Mouse (Mus musculus) adipocyte (in vitro differentiated cells): ENCODE measurements at regions not wholly inside any gene's neighbourhood (a gene's known extent, or its start where the extent isn't known, plus 50 kb on each side); places are given as distances from the start of the nearest gene placed in this dataset.

Experiments
- DNase-seq: peaks from one replicate; pipeline ENCODE4 v3.0.0-alpha.2; 2016; ENCODE audit warnings: low spot score

- peak; percentile 93 for DNase-seq
Measured at GRCm38 (mm10) chr6:84385696-84386095, 208.0 kb downstream of the Cyp26b1 start.

- DNase-seq, result no peak
Measured at GRCm38 (mm10) chr6:84383718-84384117, 210.0 kb downstream of the Cyp26b1 start.

- no peak for DNase-seq
Measured at GRCm38 (mm10) chr6:84383141-84383540, 210.6 kb downstream of the Cyp26b1 start.

GRCm38 (mm10) chr6:84381571-84381970 is 212.1 kb downstream of the Cyp26b1 start:
- DNase-seq, result no peak

- no peak for DNase-seq
Measured at GRCm38 (mm10) chr6:84376666-84377065, 217.0 kb downstream of the Cyp26b1 start.

GRCm38 (mm10) chr6:84375498-84375897 is 218.2 kb downstream of the Cyp26b1 start:
- peak; percentile 39 for DNase-seq

GRCm38 (mm10) chr6:84366365-84366764 is 227.3 kb downstream of the Cyp26b1 start:
- DNase-seq, result no peak

- no peak for DNase-seq
Measured at GRCm38 (mm10) chr6:84365914-84366313, 227.8 kb downstream of the Cyp26b1 start.

GRCm38 (mm10) chr6:84364964-84365363 is 228.7 kb downstream of the Cyp26b1 start:
- DNase-seq, result no peak

GRCm38 (mm10) chr6:84362331-84362730 is 231.4 kb downstream of the Cyp26b1 start:
- no peak for DNase-seq

- no peak for DNase-seq
Measured at GRCm38 (mm10) chr6:84357911-84358310, 235.8 kb downstream of the Cyp26b1 start.

- DNase-seq, result peak; percentile 60
Measured at GRCm38 (mm10) chr6:84353425-84354220, 240.1 kb downstream of the Cyp26b1 start.

- no peak for DNase-seq
Measured at GRCm38 (mm10) chr6:84344936-84345335, 248.8 kb downstream of the Cyp26b1 start.

- DNase-seq, result no peak
Measured at GRCm38 (mm10) chr6:84333666-84334179, 260.0 kb downstream of the Cyp26b1 start.

GRCm38 (mm10) chr6:84329106-84329505 is 264.6 kb downstream of the Cyp26b1 start:
- no peak for DNase-seq

- no peak for DNase-seq
Measured at GRCm38 (mm10) chr6:84328030-84328390, 265.7 kb downstream of the Cyp26b1 start.

GRCm38 (mm10) chr6:84327306-84328029 is 266.2 kb downstream of the Cyp26b1 start:
- DNase-seq, result no peak

GRCm38 (mm10) chr6:84325384-84326114 is 268.2 kb downstream of the Cyp26b1 start:
- no peak for DNase-seq

- no peak for DNase-seq
Measured at GRCm38 (mm10) chr6:84324185-84324584, 269.5 kb downstream of the Cyp26b1 start.

GRCm38 (mm10) chr6:84322528-84322927 is 271.2 kb downstream of the Cyp26b1 start:
- DNase-seq, result no peak

- DNase-seq, result peak; percentile 60
Measured at GRCm38 (mm10) chr6:84320586-84320985, 273.1 kb downstream of the Cyp26b1 start.

GRCm38 (mm10) chr6:84318774-84319173 is 274.9 kb downstream of the Cyp26b1 start:
- peak; percentile 58 for DNase-seq
